Mouse (Mus musculus): ENCODE results near the gene Rasgrp4. TPM values are rescaled to one million over a fixed set of nuclear protein-coding genes. Genes with fewer than 3 reads are reported as not detected.
"Not testable (repeated sequence)": the region's sequence is repeated elsewhere in the genome, so short reads cannot be mapped to it uniquely, and the experiment has no call there.

Rasgrp4 gene
- total RNA-seq, 1 experiment = 5.6 TPM

- Histone ChIP-seq H3K4me3 (ENCODE audit: insufficient read depth in 1 of 2, low read depth in 1 of 2, low read length in 2 of 2, poor library complexity in 1 of 2, severe bottlenecking in 1 of 2) (peak overlapping the region; percentile 96 to 98), H3K27ac (ENCODE audit: insufficient read depth, low read depth, low read length, poor library complexity, severe bottlenecking) (no peak overlapping the region), H3K36me3 (ENCODE audit: control insufficient read depth, insufficient read depth, low read length, poor library complexity, severe bottlenecking) (peaks cover 27% of the 10 kb centered on the region), H3K9ac (ENCODE audit: insufficient read depth, low read depth, low read length, poor library complexity, severe bottlenecking) (peak overlapping the region; percentile 19; the same call in 1 of the 2 replicates), H3K9me3 (ENCODE audit: control insufficient read depth, insufficient read depth, low read depth, low read length) (no peaks in the 10 kb centered on the region), H3K4me1 (ENCODE audit: control insufficient read depth in 2 of 2, insufficient read depth in 2 of 2, low read length in 2 of 2, poor library complexity in 1 of 2) (peaks cover 3 to 5% of the 10 kb centered on the region in 2 experiments; a peak in 2 of 4 replicates)
- no peak for DNase-seq (ENCODE audit: low read depth, low spot score)
- in situ Hi-C loops (cut with MboI; ENCODE audit: low sequenced_read_pairs in 2 of 2, unreplicated experiment in 2 of 2) = no loop called here
- TF ChIP-seq MAFK (IDR thresholded peaks at IDR 0.05; ENCODE audit: insufficient read depth, low read depth, low read length) (no peak), ZC3H11A (IDR thresholded peaks at IDR 0.05; ENCODE audit: borderline replicate concordance, low read depth, low read length) (no peak), ZNF384 (IDR thresholded peaks at IDR 0.05; ENCODE audit: low read depth, low read length) (no peak), HCFC1 (IDR thresholded peaks at IDR 0.05; ENCODE audit: borderline replicate concordance, insufficient read depth, low read length) (no peak), CHD2 (IDR thresholded peaks at IDR 0.05; ENCODE audit: low read depth, low read length) (no peak)
Observed at GRCm38 (mm10) chr7:29179323-29179722, 44.7 kb downstream of the Rasgrp4 start.

- Histone ChIP-seq H3K4me3 (ENCODE audit: insufficient read depth in 1 of 2, low read depth in 1 of 2, low read length in 2 of 2, poor library complexity in 1 of 2, severe bottlenecking in 1 of 2) (peak within 1 kb of the TSS; percentile 96 to 98), H3K9me3 (ENCODE audit: control insufficient read depth, insufficient read depth, low read depth, low read length) (no peaks in the 10 kb centered on the region), H3K4me1 (ENCODE audit: control insufficient read depth in 2 of 2, insufficient read depth in 2 of 2, low read length in 2 of 2, poor library complexity in 1 of 2) (peaks cover 3 to 5% of the 10 kb centered on the region in 2 experiments; a peak in 2 of 4 replicates), H3K36me3 (ENCODE audit: control insufficient read depth, insufficient read depth, low read length, poor library complexity, severe bottlenecking) (peaks cover 18% of the 10 kb centered on the region), H3K9ac (ENCODE audit: insufficient read depth, low read depth, low read length, poor library complexity, severe bottlenecking) (peak within 1 kb of the TSS; percentile 96), H3K27ac (ENCODE audit: insufficient read depth, low read depth, low read length, poor library complexity, severe bottlenecking) (peak within 1 kb of the TSS; percentile 66)
- DNase-seq (ENCODE audit: low read depth, low spot score) = peak; percentile 97
- TF ChIP-seq HCFC1 (IDR thresholded peaks at IDR 0.05; ENCODE audit: borderline replicate concordance, insufficient read depth, low read length) (peak; percentile 55; the same call in 1 of the 2 replicates), CHD2 (IDR thresholded peaks at IDR 0.05; ENCODE audit: low read depth, low read length) (no peak), ZC3H11A (IDR thresholded peaks at IDR 0.05; ENCODE audit: borderline replicate concordance, low read depth, low read length) (no peak)
- in situ Hi-C loops (cut with MboI; ENCODE audit: low sequenced_read_pairs in 2 of 2, unreplicated experiment in 2 of 2) = no loop called here
Observed at GRCm38 (mm10) chr7:29180077-29180853, 45.6 kb downstream of the Rasgrp4 start, which contains the start of gene Psmd8. Gene Psmd8, minus strand, starts transcription at chr7:29180701.

GRCm38 (mm10) chr7:29180854-29181236, 46.2 kb downstream of the Rasgrp4 start:
- Histone ChIP-seq H3K27ac (ENCODE audit: insufficient read depth, low read depth, low read length, poor library complexity, severe bottlenecking) (no peak overlapping the region), H3K4me3 (ENCODE audit: insufficient read depth in 1 of 2, low read depth in 1 of 2, low read length in 2 of 2, poor library complexity in 1 of 2, severe bottlenecking in 1 of 2) (no peak overlapping the region), H3K9me3 (ENCODE audit: control insufficient read depth, insufficient read depth, low read depth, low read length) (no peaks in the 10 kb centered on the region), H3K4me1 (ENCODE audit: control insufficient read depth in 2 of 2, insufficient read depth in 2 of 2, low read length in 2 of 2, poor library complexity in 1 of 2) (peaks cover 3 to 5% of the 10 kb centered on the region in 2 experiments; a peak in 2 of 4 replicates), H3K36me3 (ENCODE audit: control insufficient read depth, insufficient read depth, low read length, poor library complexity, severe bottlenecking) (peaks cover 13% of the 10 kb centered on the region), H3K9ac (ENCODE audit: insufficient read depth, low read depth, low read length, poor library complexity, severe bottlenecking) (no peak overlapping the region)
- TF ChIP-seq ZNF384 (IDR thresholded peaks at IDR 0.05; ENCODE audit: low read depth, low read length) = no peak
- no peak for TF ChIP-seq MAFK (IDR thresholded peaks at IDR 0.05; ENCODE audit: insufficient read depth, low read depth, low read length)
- TF ChIP-seq HCFC1 (IDR thresholded peaks at IDR 0.05; ENCODE audit: borderline replicate concordance, insufficient read depth, low read length) = no peak
- DNase-seq (ENCODE audit: low read depth, low spot score) = no peak
- in situ Hi-C loops (cut with MboI; ENCODE audit: low sequenced_read_pairs in 2 of 2, unreplicated experiment in 2 of 2) = no loop called here

GRCm38 (mm10) chr7:29181323-29181722, 46.7 kb downstream of the Rasgrp4 start:
- in situ Hi-C loops (cut with MboI; ENCODE audit: low sequenced_read_pairs in 2 of 2, unreplicated experiment in 2 of 2); H3K4me1 ChIP-seq (ENCODE audit: control insufficient read depth in 2 of 2, insufficient read depth in 2 of 2, low read length in 2 of 2, poor library complexity in 1 of 2); DNase-seq (ENCODE audit: low read depth, low spot score); H3K9me3 ChIP-seq (ENCODE audit: control insufficient read depth, insufficient read depth, low read depth, low read length); H3K36me3 ChIP-seq (ENCODE audit: control insufficient read depth, insufficient read depth, low read length, poor library complexity, severe bottlenecking); H3K4me3 ChIP-seq (ENCODE audit: insufficient read depth in 1 of 2, low read depth in 1 of 2, low read length in 2 of 2, poor library complexity in 1 of 2, severe bottlenecking in 1 of 2); H3K27ac ChIP-seq (ENCODE audit: insufficient read depth, low read depth, low read length, poor library complexity, severe bottlenecking): not testable (repeated sequence)
- H3K9ac ChIP-seq (ENCODE audit: insufficient read depth, low read depth, low read length, poor library complexity, severe bottlenecking) = peak overlapping the region; percentile 17; the same call in 1 of the 2 replicates

GRCm38 (mm10) chr7:29194230-29194629, 59.6 kb downstream of the Rasgrp4 start:
- H3K9me3 ChIP-seq (ENCODE audit: control insufficient read depth, insufficient read depth, low read depth, low read length); H3K4me1 ChIP-seq (ENCODE audit: control insufficient read depth in 2 of 2, insufficient read depth in 2 of 2, low read length in 2 of 2, poor library complexity in 1 of 2); H3K9ac ChIP-seq (ENCODE audit: insufficient read depth, low read depth, low read length, poor library complexity, severe bottlenecking); H3K27ac ChIP-seq (ENCODE audit: insufficient read depth, low read depth, low read length, poor library complexity, severe bottlenecking); DNase-seq (ENCODE audit: low read depth, low spot score); H3K36me3 ChIP-seq (ENCODE audit: control insufficient read depth, insufficient read depth, low read length, poor library complexity, severe bottlenecking); H3K4me3 ChIP-seq (ENCODE audit: insufficient read depth in 1 of 2, low read depth in 1 of 2, low read length in 2 of 2, poor library complexity in 1 of 2, severe bottlenecking in 1 of 2); in situ Hi-C loops (cut with MboI; ENCODE audit: low sequenced_read_pairs in 2 of 2, unreplicated experiment in 2 of 2): not testable (repeated sequence)
